Mouse (Mus musculus) embryonic fibroblast, embryonic 13.5 days (primary cell): Measurements from ENCODE around the gene Wbp2.

Source experiments
- CTCF ChIP-seq: IDR thresholded peaks from 2 replicates; pipeline ENCODE4 v1.5.1; 2011; ENCODE audit warnings: mild to moderate bottlenecking, control low read depth, low read length, moderate library complexity, borderline replicate concordance; ENCODE audit not compliant: insufficient read depth
- POLR2A ChIP-seq: IDR thresholded peaks from 2 replicates; pipeline ENCODE4 v1.6.1; 2011; ENCODE audit warnings: low read depth, mild to moderate bottlenecking, control low read depth, low read length, moderate library complexity

GRCm38 (mm10) chr11:116063562-116063961 lies 23.2 kb downstream of the Wbp2 start:
- TF ChIP-seq POLR2A, result no peak
- TF ChIP-seq CTCF, result no peak
